Mouse (Mus musculus): Measurements from ENCODE around the gene Utp3.
A peak's percentile ranks its signal among the peaks of the same experiment; 100 is the strongest.

Gene Utp3

DNA sequence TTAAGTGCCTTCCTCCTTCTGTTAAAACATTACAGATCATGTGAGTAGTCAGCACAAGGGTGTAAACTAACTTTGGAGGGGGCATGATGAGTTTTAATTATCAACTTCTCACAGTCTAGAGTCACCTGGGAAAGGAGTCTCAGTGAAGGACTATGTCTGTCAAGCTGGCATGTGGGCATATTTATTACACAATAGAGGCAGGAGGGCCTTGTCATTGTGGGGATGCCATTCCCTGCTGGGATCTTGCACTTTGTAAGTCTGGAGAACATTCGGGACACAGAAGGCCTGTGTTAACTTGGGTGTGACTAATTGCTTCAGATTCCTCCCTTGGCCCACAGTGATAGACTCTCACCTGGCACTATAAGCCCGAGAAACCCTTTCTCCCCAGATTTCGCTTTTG, 15.3 kb downstream of the Utp3 start:
- no peak for ATAC-seq (ENCODE audit: low TSS enrichment)

DNA sequence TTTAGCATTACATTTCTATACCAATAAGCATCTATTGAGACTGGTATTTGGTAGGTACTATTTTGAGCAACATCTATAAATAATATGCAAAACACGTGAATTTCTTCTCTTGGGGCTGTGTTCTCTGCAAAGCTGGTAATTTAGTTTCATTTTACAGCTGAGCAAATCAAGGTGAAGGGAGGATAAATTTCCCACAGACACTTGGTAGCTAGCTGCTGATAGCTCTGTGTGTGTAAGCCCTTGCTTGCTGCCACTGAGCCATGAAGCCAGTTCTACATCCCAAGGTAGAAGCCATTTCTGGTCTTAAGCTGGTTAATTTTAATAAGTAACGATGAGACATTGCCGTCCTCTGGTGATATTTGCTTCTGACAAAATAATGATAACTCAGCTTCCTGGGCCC, 20.6 kb downstream of the Utp3 start:
- ATAC-seq (ENCODE audit: low TSS enrichment), result peak; percentile 68

GRCm38 (mm10) chr5:88575506-88576338, 21.5 kb downstream of the Utp3 start:
- ATAC-seq (ENCODE audit: low TSS enrichment), result peak; percentile 58

- ATAC-seq (ENCODE audit: low TSS enrichment), result no peak
Observed at GRCm38 (mm10) chr5:88580681-88581080, 26.4 kb downstream of the Utp3 start.

- no peak for ATAC-seq (ENCODE audit: low TSS enrichment)
Observed at GRCm38 (mm10) chr5:88581343-88581742, 27.1 kb downstream of the Utp3 start.

GRCm38 (mm10) chr5:88583271-88584031, 29.2 kb downstream of the Utp3 start:
- peak; percentile 91 for ATAC-seq (ENCODE audit: low TSS enrichment)

DNA sequence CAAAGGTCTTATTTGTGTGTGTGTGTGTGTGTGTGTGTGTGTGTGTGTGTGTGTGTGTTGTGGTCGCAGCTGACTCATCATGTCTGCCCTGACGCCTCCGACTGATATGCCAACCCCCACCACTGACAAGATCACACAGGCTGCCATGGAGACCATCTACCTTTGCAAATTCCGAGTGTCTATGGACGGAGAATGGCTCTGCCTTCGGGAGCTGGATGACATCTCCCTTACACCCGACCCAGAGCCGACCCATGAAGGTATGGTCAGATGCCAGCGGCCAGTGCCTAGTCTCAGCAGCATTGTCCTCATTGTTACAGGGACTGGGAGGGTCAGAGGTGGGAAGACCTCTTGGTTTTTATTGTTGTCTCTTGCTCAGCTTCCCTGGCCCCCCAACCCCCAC, 29.8 kb downstream of the Utp3 start:
- no peak for ATAC-seq (ENCODE audit: low TSS enrichment)

GRCm38 (mm10) chr5:88586407-88587174, 32.3 kb downstream of the Utp3 start:
- ATAC-seq (ENCODE audit: low TSS enrichment), result peak; percentile 29

DNA sequence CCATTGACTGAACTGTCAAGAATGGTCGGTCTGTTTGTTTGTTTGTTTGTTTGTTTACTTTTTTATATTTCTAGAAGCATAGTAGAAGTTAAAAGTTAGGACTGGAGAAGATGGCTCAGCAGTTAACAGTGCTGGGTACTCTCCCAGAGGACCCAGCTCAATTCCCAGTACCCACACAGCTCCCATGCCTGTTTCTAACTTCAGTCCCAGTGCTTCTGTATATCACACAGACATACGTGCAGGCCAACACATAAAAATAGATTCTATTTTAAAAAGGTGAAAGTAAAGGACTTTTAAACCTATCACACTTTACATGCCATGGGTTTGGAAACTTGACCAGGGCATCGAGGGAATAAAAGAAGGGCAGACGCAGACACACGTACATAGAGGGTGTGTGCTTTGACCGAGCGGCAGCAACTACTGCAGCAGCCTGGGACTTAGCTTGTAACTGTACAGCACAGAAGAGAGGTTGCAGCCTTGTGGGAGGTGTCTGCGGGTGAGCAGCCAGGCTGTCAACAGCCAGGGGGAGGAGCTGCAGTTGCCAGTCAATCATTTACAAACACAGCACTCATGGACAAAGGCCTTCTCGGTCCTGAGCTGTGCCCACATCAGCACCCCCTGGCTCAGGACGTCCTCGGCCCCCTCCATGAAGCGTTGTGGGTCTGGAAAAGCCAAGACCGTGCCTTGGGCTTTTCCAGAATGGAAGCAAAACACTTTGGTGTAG, 33.1 kb downstream of the Utp3 start:
- peak; percentile 38 for ATAC-seq (ENCODE audit: low TSS enrichment)

- ATAC-seq (ENCODE audit: low TSS enrichment), result no peak
Observed at GRCm38 (mm10) chr5:88588481-88588880, 34.2 kb downstream of the Utp3 start.

- no peak for ATAC-seq (ENCODE audit: low TSS enrichment)
Observed at GRCm38 (mm10) chr5:88593421-88594172, 39.3 kb downstream of the Utp3 start.

GRCm38 (mm10) chr5:88594173-88594569, 39.9 kb downstream of the Utp3 start:
- no peak for ATAC-seq (ENCODE audit: low TSS enrichment)

DNA sequence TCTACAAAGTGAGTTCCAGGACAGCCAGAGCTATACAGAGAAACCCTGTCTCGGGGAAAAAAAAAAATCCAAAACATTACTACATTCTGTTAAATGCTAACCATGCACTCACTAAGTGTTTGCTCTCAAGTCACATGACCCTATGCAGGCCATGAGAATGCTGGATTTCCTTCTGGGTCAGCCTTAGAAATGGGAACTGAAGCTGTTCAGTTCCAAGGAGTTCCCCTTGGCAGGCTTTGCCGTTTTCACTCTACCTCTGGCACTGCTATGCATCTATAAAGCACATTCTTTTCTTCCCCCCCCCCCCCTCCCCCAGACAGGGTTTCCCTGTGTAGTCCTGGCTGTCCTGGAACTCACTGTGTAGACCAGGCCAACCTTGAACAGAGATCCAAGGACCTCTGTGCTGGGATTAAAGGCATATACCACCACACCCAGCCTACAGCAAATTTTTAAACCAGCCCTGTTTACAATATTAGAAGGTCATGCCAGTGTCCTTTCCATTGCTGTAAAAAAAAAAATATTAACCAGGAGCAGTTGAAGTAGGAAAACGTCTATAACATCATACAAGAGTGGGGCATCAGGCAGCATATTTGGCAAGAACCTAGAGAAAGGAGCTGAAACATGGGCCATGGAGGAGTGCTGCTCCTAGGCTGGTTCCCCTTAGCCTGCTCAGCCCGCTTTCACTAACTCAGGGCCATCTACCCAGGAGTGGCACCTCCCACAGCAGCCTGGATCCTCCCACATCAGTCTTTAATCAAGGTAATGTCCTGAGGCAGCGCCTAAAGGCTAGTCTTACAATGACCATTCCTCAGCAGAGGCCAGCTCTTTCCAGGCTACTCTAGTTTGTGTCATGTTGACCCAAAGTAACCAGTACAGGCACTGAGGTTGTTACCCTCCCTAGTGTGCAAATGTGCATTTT, 41.5 kb downstream of the Utp3 start:
- ATAC-seq (ENCODE audit: low TSS enrichment), result no peak

GRCm38 (mm10) chr5:88598961-88599360, 44.7 kb downstream of the Utp3 start:
- no peak for ATAC-seq (ENCODE audit: low TSS enrichment)

- no peak for ATAC-seq (ENCODE audit: low TSS enrichment)
Observed at GRCm38 (mm10) chr5:88602030-88602429, 47.8 kb downstream of the Utp3 start.

DNA sequence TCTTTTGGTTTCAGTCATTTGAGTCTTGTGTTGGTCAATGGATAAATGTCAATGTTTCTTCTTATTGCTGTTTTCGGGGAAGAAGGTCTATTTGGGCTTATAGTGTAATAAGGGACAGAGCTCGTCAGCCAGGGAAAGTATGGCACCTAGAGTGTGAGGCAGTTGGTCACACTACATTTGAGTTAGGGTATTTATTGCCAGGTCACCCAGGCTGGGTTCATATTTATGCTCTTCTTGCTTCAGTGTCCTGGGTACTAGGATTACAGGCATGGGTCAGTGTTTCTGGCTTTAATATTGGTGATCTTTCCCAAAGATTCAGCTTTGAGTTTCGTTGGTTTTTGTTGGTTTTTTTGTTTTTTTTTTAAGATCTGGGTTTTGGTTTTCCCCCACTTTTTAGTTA, 48.5 kb downstream of the Utp3 start:
- ATAC-seq (ENCODE audit: low TSS enrichment), result no peak

DNA sequence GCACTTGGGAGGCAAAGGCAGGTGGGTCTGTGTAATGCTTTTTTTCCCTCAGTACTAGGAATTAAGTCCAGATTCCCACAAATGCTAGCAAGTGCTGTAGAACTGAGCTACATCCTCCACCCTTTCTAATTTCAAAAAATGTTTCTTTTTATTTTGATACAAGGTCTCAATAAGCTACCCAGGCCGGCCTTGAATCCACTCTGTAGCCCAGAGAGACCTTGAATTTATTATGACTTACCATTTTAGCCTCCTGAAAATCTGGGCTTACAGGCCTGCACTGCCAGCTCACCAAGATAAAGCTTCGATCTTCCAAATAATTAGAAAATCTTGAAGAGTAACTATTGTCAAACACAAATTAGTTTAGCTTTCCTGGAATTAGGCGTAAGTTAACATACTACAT, 49.8 kb downstream of the Utp3 start:
- ATAC-seq (ENCODE audit: low TSS enrichment), result no peak

DNA sequence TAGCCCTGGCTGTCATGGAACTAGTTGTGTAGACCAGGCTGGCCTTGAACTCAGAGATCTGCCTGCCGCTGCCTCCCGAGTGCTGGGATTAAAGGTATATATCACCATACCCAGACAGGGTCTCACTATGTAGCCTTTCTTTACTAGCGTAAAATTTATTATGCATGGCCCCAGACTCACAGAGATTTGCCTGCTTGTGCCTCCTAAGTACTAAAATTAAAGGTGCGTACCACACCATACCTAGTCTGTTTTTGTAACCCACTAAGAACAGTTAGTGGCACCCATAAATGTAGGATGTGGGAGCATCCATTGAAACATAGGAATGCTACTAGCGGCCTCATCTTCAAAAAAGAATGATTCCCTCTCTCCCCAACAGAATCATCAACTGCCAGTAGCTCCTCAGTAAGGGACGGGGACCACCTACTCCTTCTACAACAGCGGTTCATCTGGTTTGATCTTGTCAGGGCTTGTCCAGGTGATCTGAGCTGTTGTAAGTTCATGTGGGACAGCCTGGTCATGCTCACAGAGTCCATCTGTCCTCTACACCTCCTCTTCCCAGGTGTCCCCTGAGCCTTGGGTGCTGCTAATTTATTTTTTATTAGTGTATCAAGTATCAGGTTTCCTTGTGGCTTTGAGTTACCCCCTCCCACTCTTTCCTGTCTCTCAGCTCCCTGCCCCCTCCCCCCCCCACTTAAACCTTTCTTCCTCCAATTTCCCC, 50.5 kb downstream of the Utp3 start:
- ATAC-seq (ENCODE audit: low TSS enrichment), result no peak
